ENCODE assay signal across 18 mouse cellular contexts in genomic region chr6:137630387-137630786, GRCm38 (mm10). TPM values are rescaled to one million over a fixed set of nuclear protein-coding genes. Genes with fewer than 3 reads are reported as not detected.
A peak's percentile ranks its signal among the peaks of the same experiment; 100 is the strongest.
DNase-seq lines count a peak whose midpoint lies in the region; ATAC-seq and TF ChIP-seq lines count a peak whose summit lies in the region.
"Had no signal": no experiment of that assay in that cellular context is flagged by ENCODE, and none has a peak within 500 bp of the region (broad histone marks: within the 10 kb centered on the region; RNA-seq: fewer than 3 reads in every experiment).

No protein-coding gene starts in this region.

- H3K9me3 ChIP-seq in forebrain, postnatal 0 days (ENCODE audit: low read length): no peaks in the 10 kb centered on the region
- no peaks in the 10 kb centered on the region for H3K9me3 ChIP-seq in forebrain, embryonic 16.5 days (ENCODE audit: control insufficient read depth, low read length)
- H3K9me3 ChIP-seq in lung, embryonic 16.5 days (ENCODE audit: control insufficient read depth, low read length): no peaks in the 10 kb centered on the region
- no peaks in the 10 kb centered on the region for H3K9me3 ChIP-seq in ES-E14 (ENCODE audit: control insufficient read depth, insufficient read depth, low read depth, low read length)
- H3K9me3 ChIP-seq: embryonic facial prominence, embryonic 10.5 days had no signal

- no peak for DNase-seq in forebrain, postnatal 0 days
- DNase-seq in lung, postnatal 14 days: no peak
- DNase-seq in ES-E14 (ENCODE audit: low read depth, low spot score): no peak
- DNase-seq in kidney, adult 11 months: no peak
- DNase-seq in thymus, postnatal 25 days: no peak
- DNase-seq: cerebellum, adult 11-12 months; cerebellum, postnatal 36 days; heart, postnatal 10 days; kidney, adult 2 months; kidney, postnatal 4 days; lung, adult 2 months; thymus, postnatal 36 days had no signal

- H3K4me3 ChIP-seq in forebrain, postnatal 0 days (ENCODE audit: low read depth, low read length): no peak overlapping the region
- no peak overlapping the region for H3K4me3 ChIP-seq in forebrain, embryonic 16.5 days (replicated peaks; ENCODE audit: low read length)
- no peak overlapping the region for H3K4me3 ChIP-seq in lung, embryonic 16.5 days (ENCODE audit: low read length)
- H3K4me3 ChIP-seq in ES-E14 (ENCODE audit: insufficient read depth in 1 of 2, low read depth in 1 of 2, low read length in 2 of 2, poor library complexity in 1 of 2, severe bottlenecking in 1 of 2): no peak overlapping the region
- H3K4me3 ChIP-seq: embryonic facial prominence, embryonic 10.5 days; erythroblast, embryonic 14.5 days had no signal

- H3K4me1 ChIP-seq in forebrain, postnatal 0 days (ENCODE audit: insufficient read depth): no peaks in the 10 kb centered on the region
- peaks cover 4% of the 10 kb centered on the region for H3K4me1 ChIP-seq in forebrain, embryonic 16.5 days (replicated peaks; ENCODE audit: control insufficient read depth, insufficient read depth, low read length)
- H3K4me1 ChIP-seq in lung, embryonic 16.5 days (replicated peaks; ENCODE audit: control insufficient read depth, insufficient read depth, low read length): peaks cover 14% of the 10 kb centered on the region
- H3K4me1 ChIP-seq in ES-E14 (ENCODE audit: control insufficient read depth in 2 of 2, insufficient read depth in 2 of 2, low read length in 2 of 2, poor library complexity in 1 of 2): peaks cover 0 to 10% of the 10 kb centered on the region in 2 experiments; a peak in 1 of 4 replicates

- 90% methylated on average over 13 of the region's 13 CpGs for WGBS in forebrain, postnatal 0 days
- 92% methylated on average over 13 of the region's 13 CpGs for WGBS in forebrain, embryonic 16.5 days
- 37% methylated on average over 13 of the region's 13 CpGs for WGBS in lung, embryonic 16.5 days

- H3K4me2 ChIP-seq in forebrain, postnatal 0 days (ENCODE audit: low read depth): no peak overlapping the region
- no peak overlapping the region for H3K4me2 ChIP-seq in forebrain, embryonic 16.5 days (ENCODE audit: low read length)
- peak overlapping the region; percentile 21 for H3K4me2 ChIP-seq in lung, embryonic 16.5 days (ENCODE audit: low read depth, low read length)

- H3K9ac ChIP-seq in forebrain, postnatal 0 days: no peak overlapping the region
- H3K9ac ChIP-seq in forebrain, embryonic 16.5 days (replicated peaks; ENCODE audit: low read depth, low read length): no peak overlapping the region
- no peak overlapping the region for H3K9ac ChIP-seq in lung, embryonic 16.5 days (ENCODE audit: low read length)
- peak overlapping the region; percentile 35; the same call in 1 of the 2 replicates for H3K9ac ChIP-seq in ES-E14 (ENCODE audit: insufficient read depth, low read depth, low read length, poor library complexity, severe bottlenecking)

- no peak for TF ChIP-seq CTCF in forebrain, postnatal 0 days (IDR thresholded peaks at IDR 0.05; ENCODE audit: low read depth)

- no peaks in the 10 kb centered on the region for H3K36me3 ChIP-seq in forebrain, postnatal 0 days (ENCODE audit: insufficient read depth)
- no peaks in the 10 kb centered on the region for H3K36me3 ChIP-seq in forebrain, embryonic 16.5 days (ENCODE audit: control insufficient read depth, insufficient read depth)
- no peaks in the 10 kb centered on the region for H3K36me3 ChIP-seq in lung, embryonic 16.5 days (ENCODE audit: control insufficient read depth, insufficient read depth, low read length)
- no peaks in the 10 kb centered on the region for H3K36me3 ChIP-seq in ES-E14 (ENCODE audit: control insufficient read depth, insufficient read depth, low read length, poor library complexity, severe bottlenecking)
- H3K36me3 ChIP-seq: embryonic facial prominence, embryonic 10.5 days had no signal

- H3K27ac ChIP-seq in forebrain, postnatal 0 days (ENCODE audit: low read depth, low read length): no peak overlapping the region
- H3K27ac ChIP-seq in forebrain, embryonic 16.5 days (ENCODE audit: low read length): no peak overlapping the region
- H3K27ac ChIP-seq in lung, embryonic 16.5 days (ENCODE audit: low read length): no peak overlapping the region
- no peak overlapping the region for H3K27ac ChIP-seq in ES-E14 (ENCODE audit: insufficient read depth, low read depth, low read length, poor library complexity, severe bottlenecking)

- in situ Hi-C loops in ES-E14 (cut with MboI; ENCODE audit: low sequenced_read_pairs in 2 of 2, unreplicated experiment in 2 of 2): no loop called here

- 0 out of 2 replicates have a peak, but pooled peaks have one; percentile 2 for ATAC-seq in forebrain, postnatal 0 days
- no peak for ATAC-seq in forebrain, embryonic 16.5 days
- ATAC-seq in lung, embryonic 16.5 days (ENCODE audit: low read depth): 0 out of 2 replicates have a peak, but pooled peaks have one; percentile 31
- ATAC-seq in megakaryocyte progenitor cell, adult 5-6 weeks (replicated peaks; ENCODE audit: poor library complexity): 0 out of 2 replicates have a peak, but pooled peaks have one; percentile 17
- ATAC-seq: Patski had no signal

- H3K27me3 ChIP-seq in forebrain, postnatal 0 days (ENCODE audit: insufficient read depth, low read length): no peaks in the 10 kb centered on the region
- H3K27me3 ChIP-seq in forebrain, embryonic 16.5 days (replicated peaks; ENCODE audit: control insufficient read depth, insufficient read depth, low read length): no peaks in the 10 kb centered on the region
- no peaks in the 10 kb centered on the region for H3K27me3 ChIP-seq in lung, embryonic 16.5 days (ENCODE audit: control insufficient read depth, insufficient read depth, low read depth, low read length)
- H3K27me3 ChIP-seq: Patski had no signal

TF ChIP-seq in ES-E14, 5 proteins besides CTCF, POLR2A, EP300 and RAD21:
- TF ChIP-seq ZNF384 (IDR thresholded peaks at IDR 0.05; ENCODE audit: low read depth, low read length) (no peak), HCFC1 (IDR thresholded peaks at IDR 0.05; ENCODE audit: borderline replicate concordance, insufficient read depth, low read length) (no peak), MAFK (IDR thresholded peaks at IDR 0.05; ENCODE audit: insufficient read depth, low read depth, low read length) (no peak), ZC3H11A (IDR thresholded peaks at IDR 0.05; ENCODE audit: borderline replicate concordance, low read depth, low read length) (no peak), CHD2 (IDR thresholded peaks at IDR 0.05; ENCODE audit: low read depth, low read length) (no peak)

RNA-seq across cellular contexts. Expression of gene Eps8, which starts 24.3 kb away (rescaled TPM):
- 23.5 and 26.0 TPM in 2 replicates for total RNA-seq in forebrain, postnatal 0 days (2014; rRNA removed)
- polyA plus RNA-seq in forebrain, postnatal 0 days (2015; fragmentation: Nextera tagmentation; extraction: Ambion mirVana): 16.4 and 23.7 TPM in 2 replicates
- 16.6 and 20.9 TPM in 2 replicates for polyA plus RNA-seq in forebrain, embryonic 16.5 days (2015; fragmentation: Nextera tagmentation; extraction: Ambion mirVana)
- 31.7 and 33.4 TPM in 2 replicates for polyA plus RNA-seq in lung, embryonic 16.5 days (2015; fragmentation: Nextera tagmentation; extraction: Ambion mirVana)
- 15.0 and 17.0 TPM in 2 replicates for total RNA-seq in ES-E14 (2012; rRNA removed)
- total RNA-seq in megakaryocyte progenitor cell, adult 5-6 weeks (2015): 3.1 and 4.3 TPM in 2 replicates
- 2.0 and 6.9 TPM in 2 replicates for total RNA-seq in megakaryocyte progenitor cell, adult 5-6 weeks (2017)
